Mouse (Mus musculus) T-helper 1 cell (primary cell): Measurements from ENCODE around the gene Gm2001.
"Not testable (repeated sequence)": the region's sequence is repeated elsewhere in the genome, so short reads cannot be mapped to it uniquely, and the experiment has no call there.

Source experiments
- in situ Hi-C: fragments of 300-600 bp; cut with MboI, MseI; formaldehyde crosslinking; loops from one replicate; pipeline ENCODE4 v1.15.1; 2025; ENCODE audit warnings: high pct_unique_total_duplicates

Gene Gm2001

GRCm38 (mm10) chr12:87842239-87842638 lies at the start of gene Gm2001:
Gene Gm2001, minus strand, starts transcription at chr12:87842339.
- in situ Hi-C loops: not testable (repeated sequence)

GRCm38 (mm10) chr12:87873772-87874171 lies 31.6 kb upstream of the Gm2001 start, which contains the start of gene Gm2016:
Gene Gm2016, plus strand, starts transcription at chr12:87874072.
- in situ Hi-C loops: not testable (repeated sequence)

GRCm38 (mm10) chr12:87864048-87864447 lies 21.9 kb upstream of the Gm2001 start:
- in situ Hi-C loops: not testable (repeated sequence)

- in situ Hi-C loops: not testable (repeated sequence)
Measured at GRCm38 (mm10) chr12:87863638-87864037, 21.5 kb upstream of the Gm2001 start.

GRCm38 (mm10) chr12:87861740-87862692 lies 19.9 kb upstream of the Gm2001 start:
- in situ Hi-C loops: not testable (repeated sequence)

GRCm38 (mm10) chr12:87856067-87856466 lies 13.9 kb upstream of the Gm2001 start:
- in situ Hi-C loops: loop anchor here (5.0 kb wide), 1 partner anchor 204 kb away; no protein-coding TSS in a partner anchor

GRCm38 (mm10) chr12:87850657-87851056 lies 8.5 kb upstream of the Gm2001 start:
- in situ Hi-C loops: not testable (repeated sequence)

GRCm38 (mm10) chr12:87816277-87816676 lies 25.9 kb downstream of the Gm2001 start, which contains the start of gene BB287469:
Gene BB287469, plus strand, starts transcription at chr12:87816577.
- in situ Hi-C loops: not testable (repeated sequence)

GRCm38 (mm10) chr12:87797971-87798370 lies 44.2 kb downstream of the Gm2001 start:
- in situ Hi-C loops: loop anchor here (25.0 kb wide), 1 partner anchor 89 kb away; the partner anchor contains the start of gene Gm2022

- in situ Hi-C loops: loop anchor here (25.0 kb wide), 1 partner anchor 92 kb away; the partner anchor contains the start of gene Gm2022
Measured at GRCm38 (mm10) chr12:87795212-87795611, 46.9 kb downstream of the Gm2001 start, which contains the start of gene Gm21936. Gene Gm21936, plus strand, starts transcription at chr12:87795512.
